Mouse (Mus musculus) lung, postnatal 0 days (tissue): ENCODE data around the gene Cadm2.

Experiments
- CTCF ChIP-seq: IDR thresholded peaks from 2 replicates; pipeline ENCODE4 v1.5.1; 2016; ENCODE audit warnings: antibody characterized with exemption, mild to moderate bottlenecking
- EP300 ChIP-seq: IDR thresholded peaks from 2 replicates; pipeline ENCODE4 v1.6.1; 2016; ENCODE audit warnings: antibody characterized with exemption, mild to moderate bottlenecking, control low read depth

DNA sequence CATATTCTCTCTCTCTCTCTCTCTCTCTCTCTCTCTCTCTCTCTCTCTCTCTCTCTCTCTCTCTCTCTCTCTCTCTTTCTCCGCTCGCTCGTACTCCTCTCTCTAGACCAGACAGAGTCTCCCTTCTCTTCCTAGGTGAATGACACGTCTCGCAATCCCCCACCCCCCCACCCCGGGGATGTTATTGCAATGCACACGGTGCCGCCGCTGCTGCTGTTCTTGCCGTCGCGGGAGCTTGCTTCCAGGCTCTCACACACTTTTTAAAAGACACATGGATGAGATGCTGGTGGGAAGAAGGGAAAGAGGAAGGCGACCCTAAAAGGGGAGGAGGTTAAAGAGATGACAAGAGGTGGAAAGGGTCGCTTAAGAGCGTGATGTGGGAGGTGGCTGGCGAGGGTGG, 1.3 kb downstream of the Cadm2 start:
- TF ChIP-seq CTCF (no peak), EP300 (no peak)
